Mouse (Mus musculus): ENCODE results near the gene Rnf213.

DNA sequence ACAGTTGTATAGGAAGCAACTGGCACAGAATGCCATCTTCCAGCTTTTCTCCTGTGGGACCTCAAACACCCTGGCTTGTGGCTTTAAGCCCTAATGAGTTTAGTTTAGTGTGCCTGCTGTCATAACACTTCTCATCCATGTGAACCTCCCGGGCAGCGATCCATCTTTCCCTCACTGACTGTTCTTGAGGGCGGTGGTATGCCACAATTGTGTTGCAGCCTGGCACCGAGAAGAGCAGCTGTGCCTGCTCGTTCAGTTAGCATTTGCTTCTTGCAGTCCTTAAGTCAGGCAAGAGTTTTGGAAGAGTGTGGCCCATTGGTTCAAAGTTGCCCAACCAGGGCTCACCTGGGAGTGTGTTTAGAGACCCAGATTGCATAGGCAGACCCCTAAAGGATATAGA is 103.2 kb downstream of the Rnf213 start:
- no peak for TF ChIP-seq CTCF (IDR thresholded peaks at IDR 0.05; ENCODE audit: insufficient read depth, low read depth, low read length)
- no peak for TF ChIP-seq POLR2A (IDR thresholded peaks at IDR 0.05; ENCODE audit: insufficient read depth, low read depth, low read length)
